26 mouse cellular contexts compared by ENCODE assay signal in genomic region chr11:65287706-65288105, GRCm38 (mm10). TPM values are rescaled to one million over a fixed set of nuclear protein-coding genes. Genes with fewer than 3 reads are reported as not detected.
"Had no signal": no experiment of that assay in that cellular context is flagged by ENCODE, and none has a peak within 500 bp of the region (broad histone marks: within the 10 kb centered on the region; RNA-seq: fewer than 3 reads in every experiment).

No protein-coding gene starts in this region.

- H3K36me3 ChIP-seq: limb, embryonic 12.5 days; limb, embryonic 15.5 days; midbrain, embryonic 15.5 days; neural tube, embryonic 13.5 days had no signal

- ATAC-seq: liver, postnatal 0 days; lung, postnatal 0 days; midbrain, embryonic 15.5 days had no signal

- H3K27ac ChIP-seq: kidney, postnatal 0 days; layer of hippocampus, adult 2 months; limb, embryonic 12.5 days; limb, embryonic 15.5 days; liver, embryonic 14.5 days; macrophage; midbrain, embryonic 15.5 days; neural tube, embryonic 13.5 days; stomach, postnatal 0 days had no signal

- H3K4me3 ChIP-seq: layer of hippocampus, adult 2 months; limb, embryonic 12.5 days; limb, embryonic 15.5 days; midbrain, embryonic 15.5 days; myocyte; neural tube, embryonic 13.5 days had no signal

- H3K27me3 ChIP-seq: limb, embryonic 12.5 days; limb, embryonic 15.5 days; midbrain, embryonic 15.5 days; neural tube, embryonic 13.5 days had no signal

- H3K4me1 ChIP-seq: limb, embryonic 12.5 days; limb, embryonic 15.5 days; midbrain, embryonic 15.5 days; neural tube, embryonic 13.5 days had no signal

- H3K9me3 ChIP-seq: limb, embryonic 12.5 days; limb, embryonic 15.5 days; midbrain, embryonic 15.5 days; neural tube, embryonic 13.5 days had no signal

- H3K4me2 ChIP-seq: limb, embryonic 12.5 days; limb, embryonic 15.5 days; liver, embryonic 11.5 days; lung, embryonic 14.5 days; midbrain, embryonic 15.5 days; neural tube, embryonic 13.5 days had no signal

- DNase-seq: kidney, adult 2 months; kidney, postnatal 25 days; layer of hippocampus, adult 9-11 months; liver, postnatal 0 days; lung, embryonic 14.5 days; right cerebral cortex, adult 18-20 months; right cerebral cortex, postnatal 14 days; right cerebral cortex, postnatal 4 days; thymus, adult 2 months; thymus, postnatal 14 days; thymus, postnatal 4 days had no signal

- H3K9ac ChIP-seq: limb, embryonic 12.5 days; limb, embryonic 15.5 days; liver, embryonic 14.5 days; liver, postnatal 0 days; lung, embryonic 14.5 days; midbrain, embryonic 15.5 days; neural tube, embryonic 13.5 days had no signal

RNA-seq across cellular contexts. Expression of gene Myocd, which starts 17.9 kb away (rescaled TPM):
- total RNA-seq: megakaryocyte, adult 5-6 weeks; monocyte, adult 5-6 weeks; neutrophil, adult 5-6 weeks had no signal
- polyA plus RNA-seq: macrophage had no signal
